Mouse (Mus musculus): ENCODE measurements around the gene Gm15217.

Gene Gm15217

DNA sequence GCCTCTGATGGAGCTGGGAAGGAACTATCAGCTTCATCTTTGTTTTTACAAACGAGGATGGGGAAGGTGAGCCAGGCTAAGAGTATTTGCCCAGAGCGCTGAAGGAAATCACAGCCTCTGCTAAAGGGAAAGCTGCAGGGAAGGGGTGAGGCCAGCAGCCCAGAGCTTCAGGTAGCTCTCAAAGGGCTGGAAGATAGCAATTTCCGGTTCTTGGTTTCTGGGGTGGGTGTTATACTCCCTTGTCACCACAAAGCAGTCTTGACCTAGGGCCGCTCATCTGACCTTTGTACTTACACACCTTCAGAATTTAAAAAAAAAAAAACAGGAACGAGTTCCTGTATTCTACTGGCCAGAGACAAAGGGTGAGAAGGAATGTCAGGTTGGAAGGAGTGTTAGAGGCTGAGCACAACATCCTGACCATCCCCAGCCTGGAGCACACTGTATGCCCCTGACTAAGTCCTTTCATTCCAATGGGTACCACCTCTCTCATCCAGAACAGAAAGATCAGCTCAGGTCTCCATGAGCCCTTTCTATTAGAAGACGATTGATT lies 12.5 kb downstream of the Gm15217 start:
- in situ Hi-C loops (cut with MboI, MseI), result loop anchor here (10.0 kb wide), 1 partner anchor 333 kb away; no protein-coding TSS in a partner anchor

DNA sequence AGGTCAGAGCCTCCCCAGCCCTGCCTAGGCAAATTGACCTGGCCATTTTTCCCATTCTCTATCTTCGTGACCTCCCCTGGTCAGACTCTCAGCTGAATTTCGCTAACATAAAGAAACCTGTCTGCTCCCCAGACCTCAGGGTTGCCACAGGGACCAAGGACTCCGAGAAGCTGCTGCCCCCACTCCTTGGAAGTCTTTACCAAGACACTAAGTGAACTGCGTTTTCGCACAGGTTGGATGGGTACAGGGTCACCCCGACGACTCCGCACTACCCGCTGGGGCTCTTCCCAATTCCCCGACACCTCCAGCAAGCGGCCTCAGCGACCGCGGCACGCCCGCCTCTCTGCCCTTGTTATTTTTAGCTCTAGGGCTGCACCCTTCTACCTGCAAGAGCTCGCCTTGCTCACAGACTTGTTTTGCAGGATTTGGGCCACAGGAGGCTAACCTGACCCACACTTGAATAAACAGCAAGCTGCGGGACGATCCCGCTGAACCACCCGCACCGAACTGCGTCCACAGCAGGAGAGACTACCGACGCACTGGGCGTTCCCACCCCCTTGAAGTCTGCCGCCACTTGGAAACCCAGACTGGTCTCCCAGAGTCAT lies 19.0 kb downstream of the Gm15217 start:
- in situ Hi-C loops (cut with MboI, MseI), result loop anchor here (10.0 kb wide), 1 partner anchor 327 kb away; no protein-coding TSS in a partner anchor

DNA sequence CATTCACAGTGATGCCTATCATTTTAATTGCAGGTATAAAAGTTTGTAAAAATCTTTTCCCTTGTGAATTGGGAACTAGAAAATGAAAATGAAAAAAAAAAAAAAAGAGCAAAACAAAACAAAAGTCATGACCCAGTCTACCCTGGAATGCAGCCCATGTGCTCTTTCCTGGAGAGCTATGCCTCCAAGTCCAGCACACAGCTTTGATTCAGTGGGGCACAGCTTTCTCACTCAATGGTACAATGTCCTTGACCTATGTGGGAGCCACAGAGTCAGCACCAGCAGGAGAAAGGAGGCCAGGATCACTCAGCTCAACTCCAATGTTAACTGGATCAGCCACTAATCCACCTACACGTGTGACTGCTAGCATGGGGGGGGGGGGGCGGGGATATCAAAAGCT lies 20.7 kb downstream of the Gm15217 start:
- in situ Hi-C loops (cut with MboI, MseI), result loop anchor here (10.0 kb wide), 1 partner anchor 325 kb away; no protein-coding TSS in a partner anchor

DNA sequence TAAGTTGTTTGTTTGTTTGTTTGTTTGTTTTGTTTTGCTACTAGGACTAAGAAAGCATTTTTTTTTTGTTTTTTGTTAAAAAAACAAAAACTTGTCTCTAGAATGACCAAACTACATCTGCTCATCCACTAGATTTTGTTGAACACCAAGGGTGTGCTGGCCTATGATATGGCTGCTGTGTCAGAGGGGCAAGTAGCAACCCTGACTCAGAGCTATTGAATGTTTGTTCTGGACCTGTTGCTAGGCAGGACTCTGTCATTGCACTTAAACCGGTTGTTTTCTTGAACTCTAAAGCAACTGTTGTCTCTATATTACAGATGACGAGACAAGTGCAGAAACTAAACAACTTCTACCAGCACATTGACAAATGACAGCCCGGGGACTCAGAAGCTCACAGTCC lies 29.1 kb downstream of the Gm15217 start:
- in situ Hi-C loops (cut with MboI, MseI), result no loop called here

DNA sequence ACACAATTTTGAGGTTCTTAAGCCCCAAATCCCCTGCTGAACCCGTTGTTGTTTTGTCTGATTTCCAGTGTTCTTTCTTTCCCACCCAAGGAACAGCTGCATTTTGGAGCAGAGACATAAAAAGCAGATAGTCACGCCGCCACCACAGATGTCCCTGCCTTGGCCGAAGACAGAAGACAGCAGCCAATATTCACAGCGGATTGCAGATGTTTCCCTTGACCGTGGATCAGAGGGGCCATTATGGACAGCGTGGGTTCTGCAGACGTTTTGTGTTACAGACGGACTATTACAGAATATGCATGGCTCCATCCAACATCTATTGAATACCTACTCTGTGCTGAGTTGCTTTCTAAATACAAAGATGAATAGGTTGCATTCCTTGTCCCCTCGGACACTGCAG lies 29.8 kb downstream of the Gm15217 start:
- in situ Hi-C loops (cut with MboI, MseI), result no loop called here

DNA sequence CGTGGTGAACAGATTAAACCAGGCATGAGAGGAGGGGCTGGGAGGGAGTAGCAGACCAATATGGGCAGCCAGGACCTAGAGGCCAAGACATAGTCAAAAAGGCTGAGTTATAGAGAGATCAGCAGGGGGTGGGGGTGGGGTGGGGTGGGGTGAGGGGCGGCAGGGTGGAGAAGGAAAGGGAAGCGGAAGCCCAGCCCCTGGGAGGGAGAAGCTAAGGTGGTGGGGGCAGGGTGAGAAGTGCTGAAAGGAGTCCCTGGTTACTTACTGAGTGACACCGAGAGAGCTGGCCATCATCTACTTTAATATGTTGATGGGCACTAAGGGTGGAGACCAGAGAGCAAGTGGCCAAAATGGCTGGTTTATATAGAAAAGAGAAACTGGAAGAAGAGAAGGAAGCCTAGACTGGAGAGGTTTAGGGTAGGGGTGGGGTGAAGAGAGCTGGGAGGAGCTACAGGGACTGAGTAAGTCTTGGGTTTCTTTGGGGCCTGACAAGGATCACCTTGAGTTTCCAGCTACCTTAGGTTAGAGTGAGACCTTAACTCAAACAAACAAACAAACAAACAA lies 31.4 kb downstream of the Gm15217 start:
- in situ Hi-C loops (cut with MboI, MseI), result no loop called here

DNA sequence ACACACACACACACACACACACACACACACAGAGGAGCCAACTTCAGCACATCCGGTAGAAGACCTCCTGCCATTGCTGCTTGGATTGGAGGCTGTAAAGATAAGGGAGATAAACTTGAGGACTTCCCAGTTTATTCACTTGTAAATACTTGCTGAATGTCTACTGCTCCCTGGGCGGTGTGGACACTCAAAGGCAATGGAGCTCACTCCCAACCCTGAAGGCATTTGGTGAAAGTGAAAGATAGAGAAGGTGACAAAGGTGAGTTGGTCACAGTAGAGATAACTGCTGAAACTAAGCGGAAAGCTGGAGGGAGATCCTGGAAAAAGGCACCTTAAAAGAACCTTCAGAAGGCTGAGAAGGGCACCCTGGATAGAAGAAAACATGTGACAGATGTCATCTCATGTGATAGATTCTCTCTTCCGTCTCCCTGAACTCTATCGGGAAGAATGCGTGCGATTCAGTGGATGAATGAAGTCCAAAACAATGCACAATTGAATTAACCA lies 33.3 kb downstream of the Gm15217 start:
- in situ Hi-C loops (cut with MboI, MseI), result no loop called here

DNA sequence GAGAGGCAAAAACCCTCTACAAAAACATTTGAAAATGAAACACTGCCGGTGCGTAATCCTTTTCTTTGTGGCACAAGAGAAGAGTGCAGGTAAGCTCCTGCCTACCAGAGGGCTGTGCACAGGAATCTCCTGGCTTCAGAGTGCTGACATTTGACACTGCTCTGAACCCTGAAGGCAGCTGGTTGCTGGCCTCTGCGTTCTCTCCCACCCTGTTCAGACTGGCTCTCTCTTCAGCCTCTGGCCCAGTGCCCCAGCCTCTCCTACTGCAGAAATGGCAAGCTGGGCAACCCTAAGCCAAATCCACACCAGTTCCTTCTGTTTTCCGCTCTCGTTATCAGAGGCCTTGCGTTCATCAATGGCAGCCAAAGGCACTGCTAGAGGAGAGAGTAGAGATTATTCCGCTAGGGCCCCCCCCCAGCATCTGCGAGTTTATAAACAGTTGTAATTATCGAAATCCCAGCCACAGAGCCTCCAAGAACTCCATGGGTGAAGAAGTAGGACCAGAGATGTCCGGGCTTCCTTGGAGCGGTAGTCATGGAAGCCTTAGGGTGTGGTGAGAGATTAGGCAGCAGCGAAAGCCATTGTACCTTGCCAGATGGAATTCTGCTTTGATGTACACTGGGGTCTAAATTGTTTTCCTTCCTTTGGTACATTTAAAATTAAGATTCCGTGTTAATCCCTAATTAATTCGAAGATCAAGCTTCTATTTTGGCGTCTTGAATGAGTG lies 39.3 kb downstream of the Gm15217 start:
- in situ Hi-C loops (cut with MboI, MseI), result no loop called here

DNA sequence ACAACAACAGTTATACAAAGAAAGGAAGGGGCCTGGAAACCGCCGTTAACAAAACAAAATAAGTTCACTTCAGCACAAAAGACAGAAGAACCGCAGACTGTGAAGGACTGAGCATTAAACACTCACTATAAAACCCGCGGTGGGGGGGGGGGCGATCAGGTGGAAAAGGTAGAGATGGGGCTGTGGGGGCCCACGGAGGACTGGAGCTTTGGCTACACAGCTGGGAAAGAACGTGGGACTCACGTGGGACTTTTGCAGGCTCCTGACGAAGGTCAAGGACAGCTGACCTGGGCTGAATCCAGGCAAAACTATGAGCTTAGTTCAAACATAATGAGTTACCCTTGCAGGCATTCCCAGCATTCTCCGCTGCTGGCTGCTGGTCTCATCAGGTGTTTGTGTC lies 40.1 kb downstream of the Gm15217 start:
- in situ Hi-C loops (cut with MboI, MseI), result no loop called here

DNA sequence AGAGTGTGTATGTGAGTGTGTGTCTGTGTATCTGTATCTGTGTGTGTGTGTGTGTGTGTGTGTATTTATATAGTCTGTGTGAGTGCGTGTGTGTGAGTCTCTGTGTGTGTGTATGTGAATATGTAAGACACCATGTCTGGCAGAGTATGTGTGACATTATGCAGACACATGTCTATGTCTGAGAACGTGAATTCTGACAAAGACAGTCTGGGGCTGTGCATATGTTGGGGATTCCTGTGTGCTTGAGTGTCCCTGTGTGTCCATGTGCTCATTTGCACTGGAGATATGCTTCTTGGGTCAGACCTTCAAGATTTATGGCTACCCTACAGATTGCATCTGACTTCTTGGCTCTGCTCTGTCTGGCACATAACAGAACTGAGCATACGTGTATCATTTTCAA lies 42.6 kb downstream of the Gm15217 start:
- in situ Hi-C loops (cut with MboI, MseI), result no loop called here

DNA sequence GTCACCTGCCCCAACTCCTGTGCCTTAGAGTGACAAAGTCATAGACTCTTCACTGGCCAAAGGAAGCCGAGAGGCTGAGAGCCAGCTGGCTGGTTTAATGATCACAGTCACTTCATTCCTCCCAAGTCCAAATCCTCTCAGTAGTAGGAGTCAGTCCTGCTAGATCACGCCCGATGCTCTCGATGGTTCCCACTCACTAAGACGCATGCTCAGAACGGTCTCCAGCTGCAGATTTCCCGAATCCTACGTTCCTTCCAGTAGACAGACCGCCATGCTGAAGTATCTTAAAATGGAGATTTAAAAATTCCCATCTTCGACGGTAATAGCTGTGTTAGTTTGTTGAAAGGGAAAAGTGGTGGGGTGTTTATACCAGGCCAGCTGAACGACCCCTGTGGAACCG lies 48.0 kb downstream of the Gm15217 start:
- in situ Hi-C loops (cut with MboI, MseI), result no loop called here

DNA sequence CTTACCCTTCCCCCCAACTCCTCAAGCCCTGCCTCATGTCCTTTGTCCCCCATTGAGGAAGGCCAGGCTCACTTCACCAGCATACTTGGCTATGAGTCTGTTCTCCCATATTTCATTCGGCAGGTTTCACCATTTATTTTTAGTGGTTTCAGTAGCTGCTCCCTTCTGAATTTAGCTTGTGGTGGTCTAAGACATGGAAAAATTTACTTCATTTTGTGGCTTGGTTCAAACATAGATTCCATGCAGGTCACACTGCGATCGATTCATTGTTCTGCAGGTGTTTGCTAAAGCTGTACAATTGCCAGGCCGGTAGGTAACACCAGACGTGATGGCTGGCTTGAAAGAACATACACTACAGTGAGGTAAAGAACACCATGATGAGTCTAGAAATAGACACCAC lies 51.0 kb downstream of the Gm15217 start:
- in situ Hi-C loops (cut with MboI, MseI), result no loop called here

Data from T-helper 1 cell (primary cell).